Mouse (Mus musculus): ENCODE results near the gene Pcsk4. TPM values are rescaled to one million over a fixed set of nuclear protein-coding genes. Genes with fewer than 3 reads are reported as not detected.
A peak's percentile ranks its signal among the peaks of the same experiment; 100 is the strongest.

Pcsk4 gene
- 1 to 10 TPM; 4.8 to 6.9 TPM for total RNA-seq (2021)
- long read RNA-seq, experiment 1, partial matches to known transcripts: 0 of 10 reads
- long read RNA-seq, experiment 1, other reads (novel, unspliced or antisense): 8 of 10 reads
- long read RNA-seq, experiment 2, partial matches to known transcripts: 1 of 5 reads
- long read RNA-seq, experiment 2, other reads (novel, unspliced or antisense): 3 of 5 reads

DNA sequence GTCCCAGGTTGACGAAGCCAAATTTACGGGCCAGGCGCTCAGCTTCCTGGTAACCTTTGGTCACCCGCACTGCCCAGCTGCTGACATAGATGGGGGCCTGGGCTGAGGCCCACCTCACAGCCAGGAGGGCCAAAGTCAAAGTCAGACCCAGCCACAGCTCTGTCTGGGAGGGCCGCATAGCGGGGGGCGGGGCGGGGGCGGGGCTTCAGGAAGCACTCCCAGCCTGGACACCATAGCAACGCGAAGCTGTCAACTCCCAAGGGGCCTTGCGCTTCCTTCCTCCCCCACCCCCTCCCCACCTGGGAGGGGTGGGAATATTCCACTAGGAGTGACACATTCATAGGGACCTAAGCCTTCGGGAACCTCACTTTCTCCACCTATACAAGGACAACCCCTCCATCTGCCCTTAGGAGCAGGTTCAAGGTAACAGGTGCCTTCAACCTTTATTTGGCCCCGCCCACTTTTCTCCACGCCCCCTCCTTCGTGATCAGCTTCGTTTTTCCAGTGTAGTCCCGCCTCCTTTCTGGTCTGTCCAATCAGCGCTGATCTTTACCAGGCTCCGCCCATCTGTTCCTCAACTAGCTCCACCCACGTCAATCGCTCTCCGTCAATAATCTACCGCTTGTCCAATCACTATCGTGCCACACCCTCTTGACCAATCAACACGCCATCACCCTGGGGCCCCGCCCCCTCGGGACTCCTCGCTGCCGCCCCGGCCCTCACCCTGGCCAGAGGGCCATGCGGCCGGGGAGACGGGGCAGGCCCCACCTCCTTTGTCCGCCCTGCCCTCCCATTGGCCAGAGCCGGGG is at the start of gene Pcsk4, which contains the start of gene Reep6:
Pcsk4 (minus strand) TSS at position 226 of the 809 bp plus-strand sequence.
Reep6 (plus strand) TSS at position 681 of the 809 bp plus-strand sequence.
- DNase-seq (ENCODE audit: low spot score in 2 of 2): peak; percentile 85 to 92

DNA sequence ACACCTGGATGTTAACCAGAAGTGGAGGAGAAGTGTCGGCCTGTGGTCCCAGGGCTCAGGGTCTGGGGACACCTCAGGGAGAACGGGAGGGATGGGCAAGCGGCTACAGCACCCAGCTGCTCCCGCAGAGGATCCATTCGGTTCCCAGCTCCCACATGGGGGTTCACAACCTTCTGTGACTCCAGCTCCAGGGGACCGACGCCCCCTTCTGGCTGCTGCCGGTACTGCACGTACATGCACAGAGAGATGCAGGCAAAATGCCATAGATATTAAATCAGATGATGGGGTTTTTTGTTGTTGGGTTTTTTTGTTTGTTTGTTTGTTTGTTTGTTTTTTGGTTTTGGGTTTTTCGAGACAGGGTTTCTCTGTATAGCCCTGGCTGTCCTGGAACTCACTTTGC is 48.4 kb upstream of the Pcsk4 start:
- no peak for DNase-seq (ENCODE audit: low spot score in 2 of 2)

GRCm38 (mm10) chr10:80376160-80376559 is 46.9 kb upstream of the Pcsk4 start:
- peak; percentile 92 to 94 for DNase-seq (ENCODE audit: low spot score in 2 of 2)

GRCm38 (mm10) chr10:80374063-80374462 is 44.8 kb upstream of the Pcsk4 start:
- DNase-seq (ENCODE audit: low spot score in 2 of 2): peak; percentile 82 to 87

GRCm38 (mm10) chr10:80372706-80373105 is 43.4 kb upstream of the Pcsk4 start:
- DNase-seq (ENCODE audit: low spot score in 2 of 2): peak in 1 of 2 experiments; percentile 56

GRCm38 (mm10) chr10:80371983-80372382 is 42.7 kb upstream of the Pcsk4 start:
- no peak for DNase-seq (ENCODE audit: low spot score in 2 of 2)

GRCm38 (mm10) chr10:80371411-80371966 is 42.2 kb upstream of the Pcsk4 start:
- DNase-seq (ENCODE audit: low spot score in 2 of 2): peak; percentile 32 to 55

DNA sequence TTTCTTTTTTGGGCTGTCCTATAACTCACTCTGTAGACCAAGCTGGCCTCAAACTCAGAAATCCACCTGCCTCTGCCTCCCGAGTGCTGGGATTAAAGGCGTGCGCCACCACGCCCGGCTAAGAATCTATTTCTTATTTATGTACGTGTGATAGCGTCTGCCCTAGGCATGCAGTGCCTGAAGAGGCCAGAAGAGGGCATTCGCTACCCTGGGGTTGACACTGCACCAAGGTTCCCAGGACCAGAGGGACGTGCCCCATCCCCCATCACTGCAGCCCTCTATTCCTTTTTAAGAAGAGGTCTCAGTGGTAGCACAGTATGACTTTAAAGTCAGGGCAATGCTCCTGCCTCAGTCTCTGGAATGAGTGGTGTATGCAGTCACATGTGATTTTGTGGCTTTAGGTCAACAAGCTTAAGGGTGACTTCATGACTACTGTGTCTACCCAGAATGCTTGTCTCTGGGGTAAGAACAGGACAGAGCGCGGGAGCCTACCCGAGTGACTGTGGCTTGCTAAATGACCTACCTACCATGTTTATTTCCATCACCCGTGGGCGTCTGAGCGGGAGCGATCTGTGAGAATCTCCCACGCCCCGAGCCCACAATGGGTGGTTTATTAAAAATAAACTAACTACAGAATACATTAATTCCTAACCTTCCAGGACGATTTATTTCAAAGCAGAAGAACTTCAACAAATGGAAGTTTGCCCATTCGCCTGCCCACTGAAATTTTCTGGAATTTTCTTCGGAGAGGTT is 40.9 kb upstream of the Pcsk4 start:
- DNase-seq (ENCODE audit: low spot score in 2 of 2): peak in 1 of 2 experiments; percentile 66

DNA sequence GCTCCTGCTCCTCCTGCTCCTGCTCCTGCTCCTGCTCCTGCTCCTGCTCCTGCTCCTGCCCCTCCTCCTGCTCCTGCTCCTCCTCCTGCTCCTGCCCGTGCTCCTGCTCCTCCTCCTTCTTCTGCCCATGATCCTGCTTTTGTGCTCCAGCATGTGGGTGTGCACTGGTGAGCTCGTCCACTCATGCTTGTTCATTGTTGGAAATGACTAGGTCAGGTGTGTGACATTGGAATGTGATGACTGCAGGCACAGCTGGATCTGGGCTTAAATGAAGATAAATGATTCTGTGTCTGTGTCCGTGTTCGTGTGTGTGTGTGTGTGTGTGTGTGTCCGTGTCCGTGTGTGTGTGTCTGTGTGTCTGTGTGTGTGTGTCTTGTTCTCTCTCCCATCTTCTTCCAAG is 39.1 kb upstream of the Pcsk4 start:
- DNase-seq (ENCODE audit: low spot score in 2 of 2): no peak

- DNase-seq (ENCODE audit: low spot score in 2 of 2): no peak
Measured at GRCm38 (mm10) chr10:80367954-80368353, 38.7 kb upstream of the Pcsk4 start.

- no peak for DNase-seq (ENCODE audit: low spot score in 2 of 2)
Measured at GRCm38 (mm10) chr10:80365736-80366135, 36.4 kb upstream of the Pcsk4 start.

GRCm38 (mm10) chr10:80363734-80364133 is 34.4 kb upstream of the Pcsk4 start:
- no peak for DNase-seq (ENCODE audit: low spot score in 2 of 2)

DNA sequence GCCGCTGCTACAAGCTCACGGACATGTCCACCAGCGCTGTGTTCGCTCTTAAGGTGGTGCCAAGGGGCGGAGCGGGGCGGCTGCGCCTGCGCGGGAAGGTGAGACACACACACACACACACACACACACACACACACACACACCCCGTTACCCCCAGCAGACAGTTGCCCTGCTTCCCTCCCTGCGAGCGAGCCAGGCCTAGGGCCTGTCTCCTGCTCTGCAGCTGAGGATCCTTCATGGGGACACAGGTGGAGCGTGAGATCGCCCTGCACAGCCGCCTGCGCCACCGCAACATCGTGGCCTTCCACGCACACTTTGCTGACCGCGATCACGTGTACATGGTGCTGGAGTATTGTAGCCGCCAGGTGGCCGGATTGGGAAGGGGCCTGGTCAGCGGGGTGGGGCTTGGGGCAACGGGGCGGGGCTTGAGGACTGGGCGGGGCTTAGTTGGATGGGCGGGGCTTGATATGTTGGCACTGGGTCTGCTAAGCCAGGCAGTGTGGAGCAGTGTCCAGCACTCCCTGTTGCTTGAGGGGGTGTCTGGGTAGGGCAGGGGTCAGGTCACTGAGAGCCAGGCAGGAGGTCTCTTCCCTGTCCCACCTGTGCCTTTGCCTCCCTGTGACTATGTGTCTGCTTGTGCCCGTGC is 28.8 kb upstream of the Pcsk4 start:
- no peak for DNase-seq (ENCODE audit: low spot score in 2 of 2)

- peak; percentile 34 to 55 for DNase-seq (ENCODE audit: low spot score in 2 of 2)
Measured at GRCm38 (mm10) chr10:80357336-80357735, 28.0 kb upstream of the Pcsk4 start.

DNA sequence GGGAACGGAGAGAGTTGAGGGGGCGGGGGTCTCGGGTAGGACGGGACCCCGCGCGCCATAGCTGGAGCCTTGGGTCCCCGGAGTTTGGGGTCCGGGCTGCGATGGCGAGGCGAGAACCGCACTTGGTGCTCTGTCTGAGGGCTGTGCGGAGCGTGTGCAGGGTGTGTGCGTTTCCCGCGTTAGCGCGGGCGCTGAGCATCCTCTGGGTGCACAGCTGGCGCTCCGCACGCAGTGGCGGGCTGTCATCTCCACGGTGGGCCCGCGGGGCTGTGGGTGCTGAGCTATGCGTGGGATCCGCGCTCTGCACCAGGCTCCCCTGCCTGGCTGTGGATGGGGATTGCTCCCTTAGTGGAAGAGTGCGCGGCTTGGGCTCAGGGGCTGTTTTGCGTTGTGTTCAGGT is 27.4 kb upstream of the Pcsk4 start:
- peak in 1 of 2 experiments; percentile 35 for DNase-seq (ENCODE audit: low spot score in 2 of 2)

GRCm38 (mm10) chr10:80356001-80356682 is 26.8 kb upstream of the Pcsk4 start, which contains the start of gene Plk5:
Gene Plk5, plus strand, starts transcription at chr10:80356459.
- peak in 1 of 2 experiments; percentile 33 for DNase-seq (ENCODE audit: low spot score in 2 of 2)

GRCm38 (mm10) chr10:80355431-80355830 is 26.1 kb upstream of the Pcsk4 start:
- DNase-seq (ENCODE audit: low spot score in 2 of 2): no peak

DNA sequence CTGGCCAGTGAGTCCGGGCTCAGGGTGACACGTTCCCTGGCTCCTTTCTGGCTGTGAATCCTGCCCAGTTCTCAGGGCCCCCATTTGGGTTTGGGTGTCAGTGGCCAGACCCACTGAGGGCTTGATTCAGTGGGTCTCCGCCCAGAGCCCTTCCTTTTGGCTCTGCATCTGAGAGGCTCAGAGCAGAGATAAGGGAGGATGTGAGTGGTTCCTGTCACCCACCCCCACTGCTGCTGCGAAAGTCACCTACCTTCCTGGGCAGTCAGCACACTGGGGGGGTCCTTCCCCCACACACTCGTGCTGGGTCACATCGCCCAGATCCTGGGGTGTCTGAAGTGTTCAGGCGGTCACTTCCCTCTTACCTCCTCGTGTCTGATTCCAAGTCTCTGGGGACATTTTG is 23.4 kb upstream of the Pcsk4 start:
- no peak for DNase-seq (ENCODE audit: low spot score in 2 of 2)

DNA sequence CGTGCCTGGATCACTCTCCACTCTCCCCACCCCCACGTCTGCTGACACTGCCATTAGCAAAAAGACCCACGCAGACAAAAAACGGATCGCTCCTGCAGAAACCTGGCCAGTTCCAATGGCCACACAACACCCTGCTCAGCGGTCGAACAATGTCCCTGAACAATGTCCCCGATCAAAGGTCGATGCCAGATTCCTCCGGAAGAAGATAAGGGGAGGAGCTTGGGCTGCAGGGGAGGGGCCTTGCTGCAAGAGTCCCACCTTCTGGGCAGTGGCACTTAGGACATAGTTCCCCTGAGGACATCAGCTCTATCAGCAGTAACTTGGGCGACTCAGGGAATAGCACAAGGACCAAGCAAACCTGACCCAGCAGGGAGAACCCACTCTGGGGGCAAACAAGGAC is 22.6 kb upstream of the Pcsk4 start:
- DNase-seq (ENCODE audit: low spot score in 2 of 2): no peak

GRCm38 (mm10) chr10:80350292-80350691 is 21.0 kb upstream of the Pcsk4 start:
- peak; percentile 82 to 92 for DNase-seq (ENCODE audit: low spot score in 2 of 2)
